Mouse (Mus musculus): ENCODE data around the gene Tmem43. TPM values are rescaled to one million over a fixed set of nuclear protein-coding genes. Genes with fewer than 3 reads are reported as not detected.
A peak's percentile ranks its signal among the peaks of the same experiment; 100 is the strongest.

Tmem43 gene
- polyA plus RNA-seq (2014; fragmentation: Nextera tagmentation; extraction: Ambion mirVana): 55.5 and 63.0 TPM in 2 replicates

DNA sequence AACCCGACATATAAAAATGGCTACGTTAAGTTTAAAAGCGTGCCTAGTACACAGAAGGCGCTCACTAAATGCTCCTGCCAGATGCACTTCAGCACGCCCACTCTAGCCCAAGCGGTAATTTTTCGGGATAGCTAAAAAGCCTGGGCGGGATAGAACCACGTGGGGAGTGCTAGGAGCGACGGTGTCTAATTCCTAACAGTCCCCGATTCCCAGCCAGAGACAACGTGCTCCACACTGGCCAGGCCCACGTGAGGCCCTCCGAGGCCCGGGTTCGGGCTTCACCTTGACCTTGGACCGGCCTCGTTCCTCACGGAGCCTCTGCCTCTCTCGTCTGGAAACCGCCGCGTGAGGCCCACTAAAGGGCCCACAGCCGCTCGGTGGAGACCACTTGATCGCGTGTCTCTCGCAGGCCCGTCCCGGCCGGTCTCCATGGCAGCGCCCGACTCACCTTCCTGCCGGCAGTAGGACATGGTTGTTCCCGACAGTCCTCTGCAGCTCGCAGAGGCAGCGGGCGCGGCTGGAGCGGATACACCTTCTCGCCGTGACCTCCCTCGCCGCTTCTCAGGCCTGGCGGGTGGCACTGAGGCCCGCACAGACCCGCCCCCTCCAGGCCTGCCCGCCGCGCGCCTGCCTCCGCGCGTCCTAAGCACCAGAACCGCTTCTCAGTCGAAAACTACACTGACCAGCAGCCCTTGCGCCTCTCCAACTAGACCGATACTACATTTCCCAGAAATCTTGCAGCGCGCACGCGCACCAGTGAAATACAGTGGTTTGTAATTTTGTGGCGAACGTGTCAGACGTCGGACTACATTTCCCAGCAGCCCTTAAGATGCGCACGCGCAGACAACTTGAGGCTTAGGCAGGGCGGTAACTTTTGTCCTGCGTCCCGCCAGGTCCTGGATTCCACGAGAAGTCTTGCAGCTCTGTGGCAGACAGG, at the start of gene Tmem43, which contains the start of gene Chchd4:
Gene Tmem43, plus strand, starts transcription at position 836 of the 937 bp plus-strand sequence.
Gene Chchd4, minus strand, starts transcription at position 679 of the 937 bp plus-strand sequence.
- peak within 1 kb of the TSS; percentile 82 for H3K4me2 ChIP-seq (ENCODE audit: low read length)
- no peaks in the 10 kb centered on the region for H3K27me3 ChIP-seq (replicated peaks; ENCODE audit: control insufficient read depth, insufficient read depth, low read length)
- peak within 1 kb of the TSS; percentile 84 for H3K4me3 ChIP-seq (ENCODE audit: low read depth, low read length)
- peak; percentile 100 for DNase-seq (ENCODE audit: low spot score)
- peak within 1 kb of the TSS; percentile 80 for H3K9ac ChIP-seq (ENCODE audit: low read length)
- no peak within 1 kb of the TSS for H3K27ac ChIP-seq (ENCODE audit: low read depth, low read length)
- H3K4me1 ChIP-seq (ENCODE audit: control insufficient read depth, insufficient read depth, low read length): peaks cover 11% of the 10 kb centered on the region
- no peaks in the 10 kb centered on the region for H3K9me3 ChIP-seq (replicated peaks; ENCODE audit: control insufficient read depth, low read length)
- peaks cover 28% of the 10 kb centered on the region for H3K36me3 ChIP-seq (ENCODE audit: control insufficient read depth, insufficient read depth, low read length)
- under 1% methylated on average over 74 of the region's 74 CpGs for WGBS
- peak; percentile 97 for ATAC-seq

DNA sequence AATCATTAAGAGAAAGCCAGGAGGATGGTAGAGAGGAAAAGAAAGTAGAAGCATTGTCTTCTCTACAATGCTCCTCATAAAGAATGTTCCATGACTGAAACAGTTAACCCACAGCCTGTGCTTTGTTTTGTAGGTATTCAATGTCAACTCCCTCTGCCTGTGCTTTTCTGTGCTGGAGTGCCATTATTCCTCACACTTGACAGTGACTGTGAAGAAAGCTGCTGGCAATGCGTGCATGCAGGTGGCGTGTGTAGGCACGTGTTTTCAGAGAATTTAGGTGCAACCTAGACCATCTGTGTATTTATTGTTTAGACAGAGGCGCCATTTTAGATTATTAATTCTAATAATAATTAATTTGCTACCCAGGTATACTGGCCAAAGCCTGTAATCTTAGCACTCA, 49.4 kb upstream of the Tmem43 start:
- Histone ChIP-seq H3K36me3 (ENCODE audit: control insufficient read depth, insufficient read depth, low read length) (no peaks in the 10 kb centered on the region), H3K27ac (ENCODE audit: low read depth, low read length) (no peak overlapping the region), H3K27me3 (replicated peaks; ENCODE audit: control insufficient read depth, insufficient read depth, low read length) (no peaks in the 10 kb centered on the region), H3K9ac (ENCODE audit: low read length) (no peak overlapping the region), H3K9me3 (replicated peaks; ENCODE audit: control insufficient read depth, low read length) (no peaks in the 10 kb centered on the region), H3K4me2 (ENCODE audit: low read length) (no peak overlapping the region), H3K4me1 (ENCODE audit: control insufficient read depth, insufficient read depth, low read length) (no peaks in the 10 kb centered on the region), H3K4me3 (ENCODE audit: low read depth, low read length) (no peak overlapping the region)
- DNase-seq (ENCODE audit: low spot score): peak; percentile 48
- WGBS: 47% methylated on average over 4 of the region's 4 CpGs
- no peak; the same call in 1 of the 2 replicates for ATAC-seq

DNA sequence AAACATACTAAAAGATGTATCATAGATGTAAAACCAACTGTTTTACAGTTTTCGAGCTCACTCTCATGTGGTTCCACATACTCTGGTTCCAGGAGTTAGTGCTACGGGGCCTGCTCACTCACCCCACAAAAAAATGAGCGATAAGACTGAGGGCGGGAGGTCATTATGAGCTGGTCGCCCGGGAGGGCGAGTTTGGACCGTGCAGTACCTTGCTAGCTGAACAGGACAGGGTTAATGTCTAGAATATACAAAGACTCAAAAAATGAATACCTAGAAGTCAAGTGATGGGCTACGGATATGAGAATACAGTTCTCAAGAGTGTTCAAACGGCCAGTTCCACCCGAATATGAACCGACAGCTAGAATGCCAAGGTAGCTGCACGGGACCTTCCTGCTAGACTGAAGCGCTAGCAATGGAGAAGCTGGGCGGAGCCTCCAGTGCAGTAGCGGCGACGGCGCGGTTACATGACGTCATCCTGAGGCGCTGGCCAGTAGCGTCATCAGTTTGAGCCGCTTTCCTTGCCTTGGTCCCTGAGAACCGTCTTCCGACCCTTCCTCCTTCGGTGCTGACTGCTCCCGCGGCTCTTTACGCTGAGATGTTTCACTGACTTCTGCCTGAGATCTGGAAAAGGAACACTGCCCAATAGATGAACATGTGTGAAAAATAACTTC, 32.9 kb upstream of the Tmem43 start:
- Histone ChIP-seq H3K4me2 (ENCODE audit: low read length) (peak overlapping the region; percentile 97), H3K4me1 (ENCODE audit: control insufficient read depth, insufficient read depth, low read length) (peaks cover 3% of the 10 kb centered on the region), H3K4me3 (ENCODE audit: low read depth, low read length) (peak overlapping the region; percentile 59), H3K9ac (ENCODE audit: low read length) (peak overlapping the region; percentile 72), H3K36me3 (ENCODE audit: control insufficient read depth, insufficient read depth, low read length) (no peaks in the 10 kb centered on the region), H3K27me3 (replicated peaks; ENCODE audit: control insufficient read depth, insufficient read depth, low read length) (0 out of 2 replicates have a peak, but pooled peaks cover 3% of the 10 kb centered on the region), H3K27ac (ENCODE audit: low read depth, low read length) (peak overlapping the region; percentile 39; the same call in 1 of the 2 replicates), H3K9me3 (replicated peaks; ENCODE audit: control insufficient read depth, low read length) (no peaks in the 10 kb centered on the region)
- WGBS: 3% methylated on average over 30 of the region's 30 CpGs
- DNase-seq (ENCODE audit: low spot score) (peak; percentile 98), ATAC-seq (peak; percentile 98)

DNA sequence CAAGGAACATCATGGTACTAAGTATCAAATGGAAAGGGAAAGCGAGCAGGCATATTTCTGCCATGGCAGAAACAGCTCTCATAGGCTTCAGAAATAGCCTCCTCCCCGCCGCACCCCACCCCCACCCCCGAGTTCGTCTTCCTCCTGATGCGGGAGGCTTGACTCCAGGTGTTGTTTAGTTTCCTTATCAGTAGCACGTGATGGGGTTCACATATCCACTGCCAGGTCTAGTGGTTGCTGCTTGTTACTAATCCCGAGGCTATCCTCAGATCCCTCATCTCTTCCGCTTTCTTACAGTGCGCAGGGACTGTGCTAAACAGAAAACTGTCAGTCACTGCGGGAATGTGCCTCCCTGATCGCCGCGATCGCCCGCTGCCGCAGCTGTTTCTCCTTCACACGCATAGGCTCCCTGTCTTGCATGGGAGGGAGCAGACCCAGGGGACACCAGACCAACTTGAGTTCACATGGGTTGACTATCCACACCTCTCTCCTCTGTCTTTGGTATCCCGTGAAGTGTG, 32.3 kb upstream of the Tmem43 start:
- Histone ChIP-seq H3K4me2 (ENCODE audit: low read length) (peak overlapping the region; percentile 97), H3K27me3 (replicated peaks; ENCODE audit: control insufficient read depth, insufficient read depth, low read length) (0 out of 2 replicates have a peak, but pooled peaks cover 3% of the 10 kb centered on the region), H3K27ac (ENCODE audit: low read depth, low read length) (peak overlapping the region; percentile 17; the same call in 1 of the 2 replicates), H3K36me3 (ENCODE audit: control insufficient read depth, insufficient read depth, low read length) (no peaks in the 10 kb centered on the region), H3K4me3 (ENCODE audit: low read depth, low read length) (peak overlapping the region; percentile 59), H3K4me1 (ENCODE audit: control insufficient read depth, insufficient read depth, low read length) (peaks cover 3% of the 10 kb centered on the region), H3K9me3 (replicated peaks; ENCODE audit: control insufficient read depth, low read length) (no peaks in the 10 kb centered on the region), H3K9ac (ENCODE audit: low read length) (peak overlapping the region; percentile 72)
- WGBS: 4% methylated on average over 19 of the region's 19 CpGs
- DNase-seq (ENCODE audit: low spot score) (no peak), ATAC-seq (peak; percentile 59)

DNA sequence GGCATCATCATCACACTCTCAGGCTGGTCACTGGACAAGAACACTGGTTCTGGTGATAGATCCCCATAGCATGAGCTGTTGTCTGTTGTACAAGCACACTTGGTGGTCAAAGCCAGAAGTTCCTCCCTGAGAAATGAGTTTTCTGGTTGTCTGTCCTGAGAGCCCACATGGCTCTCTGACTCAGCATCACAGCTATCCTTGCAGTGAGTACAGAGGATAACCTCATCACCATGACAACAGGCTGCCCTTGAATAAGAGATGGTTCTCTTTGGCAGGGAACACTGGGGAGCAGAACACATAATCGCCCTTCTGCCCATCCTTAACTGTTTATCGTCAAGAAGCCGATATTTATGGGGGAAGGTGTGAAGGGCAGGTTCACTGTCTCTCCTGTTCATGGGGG, 28.2 kb upstream of the Tmem43 start:
- ATAC-seq (no peak), DNase-seq (ENCODE audit: low spot score) (no peak)
- no peak overlapping the region for H3K4me2 ChIP-seq (ENCODE audit: low read length)
- no peak overlapping the region for H3K9ac ChIP-seq (ENCODE audit: low read length)
- H3K9me3 ChIP-seq (replicated peaks; ENCODE audit: control insufficient read depth, low read length): no peaks in the 10 kb centered on the region
- H3K27ac ChIP-seq (ENCODE audit: low read depth, low read length): no peak overlapping the region
- no peak overlapping the region for H3K4me3 ChIP-seq (ENCODE audit: low read depth, low read length)
- H3K27me3 ChIP-seq (replicated peaks; ENCODE audit: control insufficient read depth, insufficient read depth, low read length): no peaks in the 10 kb centered on the region
- WGBS: 83% methylated on average over 3 of the region's 3 CpGs
- no peaks in the 10 kb centered on the region for H3K36me3 ChIP-seq (ENCODE audit: control insufficient read depth, insufficient read depth, low read length)
- H3K4me1 ChIP-seq (ENCODE audit: control insufficient read depth, insufficient read depth, low read length): peaks cover 3% of the 10 kb centered on the region

DNA sequence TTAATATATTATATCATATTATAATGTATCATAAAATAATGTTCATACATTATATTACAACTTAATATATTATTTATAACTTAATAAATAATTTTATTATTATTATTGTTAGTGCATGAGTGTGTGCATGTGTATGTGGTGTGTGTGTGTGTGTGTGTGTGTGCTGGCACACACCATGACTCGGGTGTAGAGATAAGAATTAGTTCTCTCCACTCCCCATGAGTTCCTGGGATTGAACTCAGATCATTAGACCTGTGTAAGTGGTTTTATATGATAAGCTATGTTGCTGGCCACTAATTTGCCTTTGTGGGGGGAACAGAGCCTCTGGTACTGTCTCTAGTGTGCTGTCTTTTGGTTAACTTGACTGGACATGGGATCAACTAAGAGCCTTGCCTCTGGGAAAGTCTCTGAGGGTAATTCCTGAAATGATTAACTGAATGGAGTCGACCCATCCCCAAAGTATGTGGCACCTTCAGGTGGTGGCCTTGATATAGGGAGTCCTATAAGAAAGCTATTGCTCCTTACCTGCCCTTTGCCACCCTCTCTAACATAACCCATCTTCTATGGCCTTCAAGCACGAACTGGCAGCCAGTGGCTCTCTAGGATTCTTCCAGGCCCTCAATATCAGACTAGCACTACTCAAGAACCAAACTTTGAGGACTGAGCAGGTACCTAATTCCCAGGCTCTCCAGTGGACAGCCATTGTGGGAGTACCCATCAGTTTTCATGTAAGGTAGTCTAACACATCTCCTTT, 23.9 kb upstream of the Tmem43 start:
- no peak overlapping the region for H3K9ac ChIP-seq (ENCODE audit: low read length)
- H3K27ac ChIP-seq (ENCODE audit: low read depth, low read length): no peak overlapping the region
- no peaks in the 10 kb centered on the region for H3K36me3 ChIP-seq (ENCODE audit: control insufficient read depth, insufficient read depth, low read length)
- no peak overlapping the region for H3K4me3 ChIP-seq (ENCODE audit: low read depth, low read length)
- DNase-seq (ENCODE audit: low spot score): no peak
- no peaks in the 10 kb centered on the region for H3K9me3 ChIP-seq (replicated peaks; ENCODE audit: control insufficient read depth, low read length)
- no peaks in the 10 kb centered on the region for H3K27me3 ChIP-seq (replicated peaks; ENCODE audit: control insufficient read depth, insufficient read depth, low read length)
- H3K4me1 ChIP-seq (ENCODE audit: control insufficient read depth, insufficient read depth, low read length): no peaks in the 10 kb centered on the region
- ATAC-seq: no peak
- 44% methylated on average over 3 of the region's 3 CpGs for WGBS
- no peak overlapping the region for H3K4me2 ChIP-seq (ENCODE audit: low read length)

DNA sequence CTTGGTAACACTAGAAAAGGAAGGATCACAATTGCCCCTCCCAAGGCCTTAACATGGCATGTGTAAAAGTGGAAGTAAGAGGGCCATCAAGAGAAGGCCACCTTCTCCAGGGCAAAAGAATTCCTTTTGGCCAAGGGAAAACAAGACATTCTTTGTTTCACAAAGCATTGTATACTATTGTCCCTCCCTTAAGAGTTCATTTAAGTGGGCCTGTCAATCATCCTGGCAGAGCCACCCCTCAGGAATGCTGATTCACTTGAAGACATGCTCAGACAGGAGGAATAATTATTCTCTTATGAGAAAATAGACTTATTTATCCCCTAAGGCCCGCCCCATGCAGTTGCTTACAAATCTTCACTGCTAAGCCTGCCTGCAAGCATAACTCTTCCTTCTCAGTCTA, 21.4 kb upstream of the Tmem43 start:
- H3K9me3 ChIP-seq (replicated peaks; ENCODE audit: control insufficient read depth, low read length): no peaks in the 10 kb centered on the region
- H3K4me1 ChIP-seq (ENCODE audit: control insufficient read depth, insufficient read depth, low read length): no peaks in the 10 kb centered on the region
- no peak overlapping the region for H3K9ac ChIP-seq (ENCODE audit: low read length)
- H3K36me3 ChIP-seq (ENCODE audit: control insufficient read depth, insufficient read depth, low read length): no peaks in the 10 kb centered on the region
- no peaks in the 10 kb centered on the region for H3K27me3 ChIP-seq (replicated peaks; ENCODE audit: control insufficient read depth, insufficient read depth, low read length)
- no peak overlapping the region for H3K4me2 ChIP-seq (ENCODE audit: low read length)
- WGBS: 59% methylated on average over 1 of the region's 1 CpGs
- no peak for ATAC-seq
- H3K27ac ChIP-seq (ENCODE audit: low read depth, low read length): no peak overlapping the region
- no peak overlapping the region for H3K4me3 ChIP-seq (ENCODE audit: low read depth, low read length)
- no peak for DNase-seq (ENCODE audit: low spot score)

DNA sequence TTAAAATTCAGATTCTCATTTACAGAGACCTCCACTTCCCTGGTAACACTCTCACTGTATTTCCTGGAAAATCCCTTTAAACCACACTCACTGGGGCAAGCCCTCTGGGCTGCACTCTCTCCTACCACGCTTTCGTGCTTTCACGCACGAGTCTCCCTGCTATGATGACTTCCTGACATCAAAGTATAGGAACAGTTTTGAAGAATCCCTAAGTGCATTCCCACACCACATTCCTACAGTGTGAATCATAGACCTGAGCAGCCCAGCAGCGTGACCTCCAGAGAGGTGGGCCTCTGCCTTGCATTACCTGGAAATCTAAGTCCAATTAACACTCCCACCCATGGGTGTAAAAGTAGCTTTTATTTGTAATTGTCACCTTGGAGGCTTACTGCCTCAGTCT, 19.0 kb upstream of the Tmem43 start:
- WGBS: 76% methylated on average over 5 of the region's 5 CpGs
- Histone ChIP-seq H3K9ac (ENCODE audit: low read length) (no peak overlapping the region), H3K36me3 (ENCODE audit: control insufficient read depth, insufficient read depth, low read length) (no peaks in the 10 kb centered on the region), H3K4me1 (ENCODE audit: control insufficient read depth, insufficient read depth, low read length) (no peaks in the 10 kb centered on the region), H3K27ac (ENCODE audit: low read depth, low read length) (no peak overlapping the region), H3K4me3 (ENCODE audit: low read depth, low read length) (no peak overlapping the region), H3K27me3 (replicated peaks; ENCODE audit: control insufficient read depth, insufficient read depth, low read length) (no peaks in the 10 kb centered on the region), H3K9me3 (replicated peaks; ENCODE audit: control insufficient read depth, low read length) (no peaks in the 10 kb centered on the region), H3K4me2 (ENCODE audit: low read length) (no peak overlapping the region)
- ATAC-seq (no peak), DNase-seq (ENCODE audit: low spot score) (no peak)
